Mouse (Mus musculus) limb, embryonic 10.5 days (tissue): ENCODE measurements at regions not wholly inside any gene's neighbourhood (a gene's known extent, or its start where the extent isn't known, plus 50 kb on each side); places are given as distances from the start of the nearest gene placed in this dataset.

Experiments used
- DNase-seq: peaks from one replicate; pipeline ENCODE4 v3.0.0-alpha.2; 2017; ENCODE audit warnings: low spot score
- H3K27ac ChIP-seq: fragments of 300-500 bp; sonication (generic); 2 replicates; pipeline ENCODE4 v1.5.1; 2016; ENCODE audit warnings: mild to moderate bottlenecking
- H3K27me3 ChIP-seq: fragments of 300-500 bp; sonication (generic); 2 replicates; pipeline ENCODE4 v1.6.1; 2016; ENCODE audit warnings: low read depth, mild to moderate bottlenecking; ENCODE audit not compliant: poor library complexity, severe bottlenecking
- H3K36me3 ChIP-seq: fragments of 300-500 bp; sonication (generic); 2 replicates; pipeline ENCODE4 v1.6.1; 2016; ENCODE audit warnings: mild to moderate bottlenecking, moderate library complexity
- H3K4me1 ChIP-seq: fragments of 300-500 bp; sonication (generic); 2 replicates; pipeline ENCODE4 v1.6.1; 2016
- H3K4me3 ChIP-seq: fragments of 300-500 bp; sonication (generic); 2 replicates; pipeline ENCODE4 v1.5.1; 2016; ENCODE audit warnings: mild to moderate bottlenecking, moderate library complexity
- H3K9me3 ChIP-seq: fragments of 300-500 bp; sonication (generic); replicated peaks from 2 replicates; pipeline ENCODE4 v1.6.1; 2016; ENCODE audit warnings: mild to moderate bottlenecking
- WGBS: fragments of 180-500 bp; shearing (Covaris S2); methylation state at CpG from one replicate; pipeline ENCODE4 v1.1.7; 2016; 5-methylcytosine and 5-hydroxymethylcytosine counted together

GRCm38 (mm10) chr3:52463911-52464310 lies 195.8 kb downstream of the Foxo1 start:
- 16% methylated on average over 7 of the region's 7 CpGs for WGBS
- no peak overlapping the region for H3K27ac ChIP-seq
- H3K9me3 ChIP-seq, result no peaks in the 10 kb centered on the region
- H3K4me1 ChIP-seq, result peaks cover 20% of the 10 kb centered on the region
- H3K4me3 ChIP-seq, result no peak overlapping the region
- H3K27me3 ChIP-seq, result no peaks in the 10 kb centered on the region
- H3K36me3 ChIP-seq, result no peaks in the 10 kb centered on the region
- DNase-seq, result no peak

GRCm38 (mm10) chr3:52454955-52455354 lies 186.8 kb downstream of the Foxo1 start:
- Histone ChIP-seq H3K4me3 (no peak overlapping the region), H3K9me3 (no peaks in the 10 kb centered on the region), H3K4me1 (no peaks in the 10 kb centered on the region), H3K27me3 (no peaks in the 10 kb centered on the region), H3K36me3 (no peaks in the 10 kb centered on the region), H3K27ac (no peak overlapping the region)
- WGBS, result 93% methylated on average over 5 of the region's 5 CpGs
- no peak for DNase-seq

- no peak for DNase-seq
- Histone ChIP-seq H3K4me1 (no peaks in the 10 kb centered on the region), H3K27me3 (no peaks in the 10 kb centered on the region), H3K27ac (no peak overlapping the region), H3K9me3 (no peaks in the 10 kb centered on the region), H3K4me3 (no peak overlapping the region), H3K36me3 (no peaks in the 10 kb centered on the region)
- WGBS, result 76% methylated on average over 3 of the region's 3 CpGs
Measured at GRCm38 (mm10) chr3:52453041-52453440, 184.9 kb downstream of the Foxo1 start.

GRCm38 (mm10) chr3:52452345-52452744 lies 184.2 kb downstream of the Foxo1 start:
- DNase-seq, result no peak
- WGBS, result 60% methylated on average over 5 of the region's 5 CpGs
- no peak overlapping the region for H3K27ac ChIP-seq
- H3K4me3 ChIP-seq, result no peak overlapping the region
- no peaks in the 10 kb centered on the region for H3K36me3 ChIP-seq
- no peaks in the 10 kb centered on the region for H3K9me3 ChIP-seq
- 0 out of 2 replicates have a peak, but pooled peaks cover 2% of the 10 kb centered on the region for H3K4me1 ChIP-seq
- no peaks in the 10 kb centered on the region for H3K27me3 ChIP-seq

GRCm38 (mm10) chr3:52446991-52447390 lies 178.9 kb downstream of the Foxo1 start:
- Histone ChIP-seq H3K9me3 (no peaks in the 10 kb centered on the region), H3K27me3 (no peaks in the 10 kb centered on the region), H3K27ac (no peak overlapping the region), H3K4me1 (peaks cover 5% of the 10 kb centered on the region; the same call in 1 of the 2 replicates), H3K4me3 (no peak overlapping the region), H3K36me3 (no peaks in the 10 kb centered on the region)
- WGBS, result 41% methylated on average over 1 of the region's 1 CpGs
- no peak for DNase-seq

- Histone ChIP-seq H3K27ac (no peak overlapping the region), H3K36me3 (no peaks in the 10 kb centered on the region), H3K9me3 (no peaks in the 10 kb centered on the region), H3K4me3 (no peak overlapping the region), H3K27me3 (no peaks in the 10 kb centered on the region), H3K4me1 (peaks cover 5% of the 10 kb centered on the region; the same call in 1 of the 2 replicates)
- DNase-seq, result no peak
- WGBS, result 68% methylated on average over 5 of the region's 5 CpGs
Measured at GRCm38 (mm10) chr3:52446500-52446899, 178.4 kb downstream of the Foxo1 start.

- Histone ChIP-seq H3K9me3 (no peaks in the 10 kb centered on the region), H3K27me3 (no peaks in the 10 kb centered on the region), H3K27ac (no peak overlapping the region; the same call in 1 of the 2 replicates), H3K36me3 (no peaks in the 10 kb centered on the region), H3K4me3 (no peak overlapping the region), H3K4me1 (peaks cover 5% of the 10 kb centered on the region; the same call in 1 of the 2 replicates)
- DNase-seq, result no peak
- 89% methylated on average over 8 of the region's 8 CpGs for WGBS
Measured at GRCm38 (mm10) chr3:52444420-52445119, 176.4 kb downstream of the Foxo1 start.

GRCm38 (mm10) chr3:52443856-52444255 lies 175.7 kb downstream of the Foxo1 start:
- Histone ChIP-seq H3K27ac (no peak overlapping the region), H3K36me3 (no peaks in the 10 kb centered on the region), H3K4me3 (no peak overlapping the region), H3K4me1 (peaks cover 5% of the 10 kb centered on the region; the same call in 1 of the 2 replicates), H3K27me3 (no peaks in the 10 kb centered on the region), H3K9me3 (no peaks in the 10 kb centered on the region)
- WGBS, result 71% methylated on average over 3 of the region's 3 CpGs
- DNase-seq, result no peak

GRCm38 (mm10) chr3:52429014-52429589 lies 161.0 kb downstream of the Foxo1 start:
- DNase-seq, result no peak
- no peaks in the 10 kb centered on the region for H3K27me3 ChIP-seq
- no peak overlapping the region for H3K4me3 ChIP-seq
- H3K9me3 ChIP-seq, result no peaks in the 10 kb centered on the region
- no peak overlapping the region for H3K27ac ChIP-seq
- H3K4me1 ChIP-seq, result no peaks in the 10 kb centered on the region
- H3K36me3 ChIP-seq, result no peaks in the 10 kb centered on the region
- WGBS, result 84% methylated on average over 8 of the region's 8 CpGs

GRCm38 (mm10) chr3:52422826-52423225 lies 154.7 kb downstream of the Foxo1 start:
- 90% methylated on average over 1 of the region's 1 CpGs for WGBS
- Histone ChIP-seq H3K4me3 (no peak overlapping the region), H3K27ac (no peak overlapping the region), H3K36me3 (no peaks in the 10 kb centered on the region), H3K27me3 (no peaks in the 10 kb centered on the region), H3K4me1 (no peaks in the 10 kb centered on the region), H3K9me3 (no peaks in the 10 kb centered on the region)
- no peak for DNase-seq

- DNase-seq, result no peak
- 44% methylated on average over 6 of the region's 6 CpGs for WGBS
Measured at GRCm38 (mm10) chr3:52416261-52416660, 148.1 kb downstream of the Foxo1 start.

GRCm38 (mm10) chr3:52415361-52415760 lies 147.2 kb downstream of the Foxo1 start:
- DNase-seq, result no peak
- 17% methylated on average over 6 of the region's 6 CpGs for WGBS

More at GRCm38 (mm10) chr3:52416261-52416660, 148.1 kb downstream of the Foxo1 start:
- H3K4me3 ChIP-seq, result no peak overlapping the region
- peaks cover 38% of the 10 kb centered on the region for H3K4me1 ChIP-seq
- H3K36me3 ChIP-seq, result no peaks in the 10 kb centered on the region
- no peaks in the 10 kb centered on the region for H3K9me3 ChIP-seq
- no peaks in the 10 kb centered on the region for H3K27me3 ChIP-seq
- H3K27ac ChIP-seq, result peak overlapping the region; percentile 53

GRCm38 (mm10) chr3:52414017-52414416 lies 145.9 kb downstream of the Foxo1 start:
- Histone ChIP-seq H3K4me1 (peaks cover 38% of the 10 kb centered on the region), H3K27ac (no peak overlapping the region), H3K36me3 (no peaks in the 10 kb centered on the region), H3K27me3 (no peaks in the 10 kb centered on the region), H3K4me3 (no peak overlapping the region), H3K9me3 (no peaks in the 10 kb centered on the region)
- 56% methylated on average over 6 of the region's 6 CpGs for WGBS
- no peak for DNase-seq

More at GRCm38 (mm10) chr3:52415361-52415760, 147.2 kb downstream of the Foxo1 start:
- Histone ChIP-seq H3K9me3 (no peaks in the 10 kb centered on the region), H3K27me3 (no peaks in the 10 kb centered on the region), H3K4me3 (no peak overlapping the region), H3K27ac (no peak overlapping the region), H3K36me3 (no peaks in the 10 kb centered on the region), H3K4me1 (peaks cover 38% of the 10 kb centered on the region)
